Mouse (Mus musculus) CD4-positive, CD25-positive, alpha-beta regulatory T cell, adult 4 months (primary cell): ENCODE data around the gene Snx33. TPM values are rescaled to one million over a fixed set of nuclear protein-coding genes. Genes with fewer than 3 reads are reported as not detected.
A peak's percentile ranks its signal among the peaks of the same experiment; 100 is the strongest.
"Not testable (repeated sequence)": the region's sequence is repeated elsewhere in the genome, so short reads cannot be mapped to it uniquely, and the experiment has no call there.

Source experiments
- ATAC-seq: one replicate; pipeline ENCODE4 v1.8.0; 2017
- polyA plus RNA-seq, 2 experiments: library from polyadenylated mRNA; unstranded; fragments of 100-300 nt; shearing (Covaris generic); gene quantifications; one replicate each; pipeline ENCODE4 v1.2.1; 2017

The Snx33 gene
- 1 to 10 TPM; 3.6 to 4.9 TPM for polyA plus RNA-seq

DNA sequence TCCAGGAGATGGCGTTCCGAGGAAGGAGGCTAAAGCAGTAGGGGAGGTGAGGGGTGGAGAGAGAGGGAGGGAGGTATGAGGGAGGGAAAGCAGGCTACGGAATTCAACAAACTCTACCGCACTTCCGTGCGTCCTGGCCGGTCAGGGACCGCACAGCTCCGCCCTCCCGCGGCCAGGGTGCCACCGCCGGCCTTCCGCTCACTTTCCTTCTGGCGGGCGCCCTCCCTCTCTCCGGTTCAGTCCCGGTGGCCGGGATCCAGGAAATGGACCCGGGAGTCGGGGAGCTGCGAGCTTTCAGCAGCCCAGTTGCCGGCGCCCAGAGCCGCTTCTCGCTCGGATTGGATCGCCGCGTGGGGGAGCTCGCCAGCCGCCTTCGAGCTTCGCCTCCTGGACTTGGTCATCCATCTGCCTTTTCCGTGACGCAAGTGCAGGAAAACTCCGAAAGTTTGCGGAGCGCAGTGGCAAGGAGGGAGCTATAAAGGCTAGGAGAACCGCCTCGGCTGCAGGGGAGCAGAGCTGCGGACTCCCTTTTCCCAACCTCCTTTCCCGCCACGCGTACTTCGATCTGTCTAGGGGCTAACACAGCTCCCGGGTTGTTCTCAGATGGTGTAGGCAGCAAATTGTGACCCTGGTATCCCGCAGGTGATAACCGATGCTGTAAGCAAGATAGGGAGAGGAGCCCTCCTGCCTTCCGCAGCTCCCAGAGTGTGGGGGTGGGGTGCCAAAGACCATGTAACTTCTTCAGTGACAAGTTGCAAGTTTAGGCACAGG is at the start of gene Snx33:
Gene Snx33 (minus strand): TSS at position 331 of the 771 bp plus-strand sequence.
- peak; percentile 78 for ATAC-seq

- peak; percentile 67 for ATAC-seq
Measured at GRCm38 (mm10) chr9:56975199-56975598, 47.0 kb upstream of the Snx33 start.

DNA sequence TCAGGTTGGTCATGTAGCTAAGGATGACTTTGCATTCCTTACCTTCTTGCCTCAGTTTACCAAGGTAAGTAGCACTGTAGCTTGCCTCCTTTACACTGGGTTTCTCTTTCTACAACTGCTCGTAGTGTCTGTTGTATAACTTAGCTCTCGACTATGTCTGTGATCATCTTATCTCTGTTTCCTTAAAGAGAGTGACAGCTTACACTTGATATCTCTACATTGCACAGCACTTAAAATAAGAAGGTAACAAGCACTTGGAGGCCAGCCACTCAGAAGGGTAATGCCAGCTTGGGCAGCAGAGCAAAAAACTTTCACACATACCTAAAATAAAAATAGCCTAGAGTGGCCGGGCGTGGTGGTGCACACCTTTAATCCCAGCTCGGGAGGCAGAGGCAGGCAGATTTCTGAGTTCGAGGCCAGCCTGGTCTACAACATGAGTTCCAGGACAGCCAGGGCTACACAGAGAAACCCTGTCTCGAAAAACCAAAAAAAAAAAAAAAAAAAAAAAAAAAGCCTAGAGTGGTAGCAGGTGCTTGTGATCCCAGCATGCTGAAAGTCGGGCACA is 45.9 kb upstream of the Snx33 start:
- no peak for ATAC-seq

- no peak for ATAC-seq
Measured at GRCm38 (mm10) chr9:56970158-56970557, 42.0 kb upstream of the Snx33 start.

DNA sequence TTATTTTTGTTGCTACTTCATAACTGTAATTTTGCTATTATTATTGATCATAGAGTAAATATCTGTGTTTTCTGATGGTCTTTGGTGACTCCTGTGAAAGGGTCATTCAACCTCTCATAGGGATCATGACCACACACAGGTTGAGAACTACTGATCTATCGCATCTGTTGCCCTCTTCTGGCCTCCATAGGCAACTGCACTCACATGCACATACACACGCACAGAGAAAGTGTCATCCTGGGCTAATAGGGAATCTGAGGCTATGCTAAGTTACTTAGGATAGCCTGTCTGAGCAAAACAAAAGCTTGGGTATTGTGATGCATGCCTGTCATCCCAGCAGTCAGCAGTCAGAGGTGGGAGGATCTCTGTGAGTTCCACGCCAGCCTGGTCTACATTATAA is 33.4 kb upstream of the Snx33 start:
- no peak for ATAC-seq

DNA sequence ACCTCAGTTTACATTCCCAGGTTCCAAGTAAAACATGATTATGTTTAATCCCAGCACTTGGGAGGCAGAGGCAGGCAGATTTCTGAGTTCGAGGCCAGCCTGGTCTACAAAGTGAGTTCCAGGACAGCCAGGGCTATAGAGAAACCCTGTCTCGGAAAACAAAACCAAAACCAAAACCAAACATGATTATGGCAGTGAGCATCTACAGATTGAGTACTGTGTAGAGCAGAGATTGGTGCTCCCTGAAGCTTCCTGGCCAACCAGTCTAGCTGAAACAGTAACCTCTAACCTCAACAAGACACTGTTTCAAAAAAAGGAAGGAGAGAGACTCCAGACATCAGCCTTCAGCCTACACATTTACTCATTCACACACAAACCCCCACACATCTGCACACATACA is 30.5 kb upstream of the Snx33 start:
- ATAC-seq: peak; percentile 63

DNA sequence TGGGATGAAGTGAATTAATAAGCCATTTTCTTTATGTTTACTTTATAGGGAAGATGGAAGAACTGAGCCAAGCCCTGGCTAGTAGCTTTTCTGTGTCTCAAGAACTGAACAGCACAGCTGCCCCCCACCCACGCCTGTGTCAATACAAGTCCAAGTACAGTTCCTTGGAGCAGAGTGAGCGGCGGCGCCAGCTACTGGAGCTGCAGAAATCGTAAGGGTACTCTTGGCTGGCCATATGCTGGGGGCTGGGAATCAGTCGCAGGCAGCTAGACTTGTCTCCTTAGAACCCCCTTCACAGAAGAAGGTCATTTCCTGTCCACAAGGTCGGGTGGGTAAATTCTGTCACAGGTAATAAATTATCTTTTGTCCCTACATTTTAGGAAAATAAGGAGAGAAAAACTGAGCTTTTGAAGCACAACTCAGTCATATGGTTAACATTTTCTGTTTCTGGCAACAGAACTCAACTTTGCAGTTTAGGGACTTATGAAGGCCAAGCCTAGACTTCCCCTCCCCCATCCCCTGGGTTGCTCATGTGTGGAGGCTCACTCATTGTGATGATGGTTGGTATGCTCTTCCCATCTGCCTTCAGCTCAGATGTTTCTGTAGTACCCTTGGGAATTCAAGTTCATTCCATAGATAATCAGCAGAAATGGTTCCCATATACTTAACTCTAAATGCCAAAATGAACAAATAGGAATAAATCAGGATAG is 28.9 kb upstream of the Snx33 start:
- no peak for ATAC-seq

DNA sequence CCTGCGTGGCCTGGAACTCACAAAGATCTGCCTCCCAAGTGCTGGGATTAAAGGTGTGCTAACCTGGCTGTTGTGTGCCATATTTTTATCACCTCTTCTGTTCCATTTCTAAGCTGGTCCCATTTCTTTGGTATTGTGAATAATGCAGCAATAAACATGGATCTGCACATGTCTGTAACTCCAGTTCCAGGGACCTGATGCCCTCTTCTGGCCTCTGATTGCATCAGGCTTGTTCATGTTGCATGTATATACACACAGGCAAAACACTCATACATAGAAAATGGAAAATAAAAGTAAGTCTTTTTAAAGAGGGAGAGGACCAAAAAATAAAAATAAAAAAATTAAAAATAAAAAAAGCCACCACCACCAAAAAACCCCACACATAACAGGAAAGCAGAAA is 25.4 kb upstream of the Snx33 start:
- no peak for ATAC-seq

DNA sequence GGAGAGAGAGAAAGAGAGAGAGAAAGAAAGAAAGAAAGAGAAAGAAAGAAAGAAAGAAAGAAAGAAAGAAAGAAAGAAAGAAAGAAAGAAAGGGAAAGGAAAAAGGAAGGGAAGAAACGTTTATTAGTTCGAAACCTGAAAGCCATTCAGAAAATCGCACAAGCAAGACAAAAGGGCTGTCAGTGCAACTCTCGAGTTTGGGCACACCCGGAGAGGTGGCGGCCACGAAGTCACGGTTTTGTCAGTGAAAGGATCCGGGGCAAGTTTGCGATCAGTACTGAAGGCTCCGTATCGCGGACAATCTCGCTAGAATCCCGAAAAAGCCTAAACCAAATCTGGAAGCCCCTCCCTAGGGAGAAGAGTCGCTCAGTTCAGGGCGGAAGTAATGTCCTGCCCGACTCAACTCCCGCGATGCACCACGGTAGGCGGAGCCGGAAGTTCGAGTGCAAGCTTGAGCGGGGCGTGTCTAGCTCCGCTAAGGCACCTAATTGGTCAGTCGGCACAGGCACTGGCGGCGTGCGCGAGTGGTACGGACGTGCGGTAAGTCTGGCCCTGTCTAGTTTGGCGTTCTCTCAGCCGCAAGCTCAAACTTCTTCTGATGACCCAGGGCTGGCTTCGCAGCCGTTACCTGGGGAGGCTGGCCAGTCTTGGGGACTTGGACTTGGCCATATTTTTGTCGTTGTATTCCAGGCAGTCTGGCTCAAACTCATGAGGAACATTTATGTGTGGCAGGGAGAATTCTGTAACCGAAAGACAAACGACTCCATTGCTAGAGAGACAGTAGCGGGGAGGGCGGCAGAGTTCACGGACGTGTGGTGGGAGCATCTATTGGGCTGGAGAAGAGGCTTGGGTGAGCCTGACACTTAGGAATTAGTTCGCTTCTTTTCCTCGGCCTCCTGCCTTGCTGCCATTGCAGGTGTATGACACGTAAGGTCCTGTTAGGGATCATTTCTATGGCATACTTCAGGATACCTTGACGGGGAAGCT is 22.5 kb upstream of the Snx33 start, which contains the start of gene Snupn:
Gene Snupn (plus strand): TSS at position 465 of the 987 bp plus-strand sequence.
- peak; percentile 99 for ATAC-seq

DNA sequence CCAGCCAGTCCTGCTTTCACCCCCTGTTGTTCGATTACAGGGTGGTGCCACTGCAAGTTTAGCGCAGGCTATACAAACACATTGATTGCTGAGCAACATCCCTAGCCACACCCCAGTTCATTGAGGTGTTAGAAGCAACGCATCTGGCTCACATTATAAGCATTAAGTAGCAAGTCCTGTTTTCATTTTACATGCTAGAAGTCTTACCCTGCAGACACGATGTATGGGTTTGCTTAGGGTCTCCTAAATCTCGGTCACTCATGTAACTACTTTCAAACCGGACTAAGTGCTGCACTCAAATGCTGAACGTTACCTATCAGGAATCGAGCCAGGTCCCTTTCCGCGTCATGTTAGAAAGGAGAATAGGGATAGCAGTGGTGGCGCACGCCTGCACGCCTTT is 21.6 kb upstream of the Snx33 start:
- ATAC-seq: no peak

GRCm38 (mm10) chr9:56948699-56949098 is 20.5 kb upstream of the Snx33 start:
- not testable (repeated sequence) for ATAC-seq

DNA sequence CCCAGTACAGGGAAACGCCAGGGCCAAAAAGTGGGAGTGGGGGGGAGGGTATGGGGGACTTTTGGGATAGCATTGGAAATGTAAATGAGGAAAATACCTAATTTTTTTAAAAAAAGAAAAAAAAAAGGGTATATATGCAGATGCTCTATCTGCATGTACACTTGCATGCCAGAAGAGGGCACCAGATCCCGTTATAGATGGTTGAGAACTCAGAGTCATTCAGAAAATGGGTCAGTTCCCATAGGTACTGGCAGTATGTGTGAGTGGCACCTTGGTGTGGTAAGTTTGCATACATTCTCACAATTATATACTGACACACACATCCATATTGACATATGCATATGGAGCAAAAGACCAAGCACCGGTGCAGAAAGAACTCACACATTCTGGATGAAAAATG is 19.3 kb upstream of the Snx33 start:
- ATAC-seq: peak; percentile 27

- no peak for ATAC-seq
Measured at GRCm38 (mm10) chr9:56938374-56938773, 10.2 kb upstream of the Snx33 start.

GRCm38 (mm10) chr9:56937223-56938160 is 9.3 kb upstream of the Snx33 start, which contains the start of gene Imp3:
TSS of gene Imp3 (plus strand) at chr9:56937475.
- ATAC-seq: peak; percentile 94

DNA sequence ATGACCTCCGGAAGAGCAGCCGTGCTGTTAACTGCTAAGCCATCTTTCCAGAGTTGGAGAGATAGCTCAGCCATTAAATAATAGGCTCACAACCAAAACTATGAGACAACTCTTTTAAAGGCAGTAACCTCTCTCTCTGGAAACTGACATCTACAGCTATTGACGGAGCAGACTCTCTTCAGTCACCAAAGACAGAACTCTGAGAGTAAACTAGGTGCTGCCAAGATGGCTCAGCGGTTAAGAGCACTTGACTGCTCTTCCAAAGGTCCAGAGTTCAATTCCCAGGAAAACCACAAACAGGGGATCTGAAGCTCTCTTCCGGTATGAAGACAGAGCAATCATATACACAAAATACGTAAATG is 8.7 kb upstream of the Snx33 start:
- ATAC-seq: no peak

DNA sequence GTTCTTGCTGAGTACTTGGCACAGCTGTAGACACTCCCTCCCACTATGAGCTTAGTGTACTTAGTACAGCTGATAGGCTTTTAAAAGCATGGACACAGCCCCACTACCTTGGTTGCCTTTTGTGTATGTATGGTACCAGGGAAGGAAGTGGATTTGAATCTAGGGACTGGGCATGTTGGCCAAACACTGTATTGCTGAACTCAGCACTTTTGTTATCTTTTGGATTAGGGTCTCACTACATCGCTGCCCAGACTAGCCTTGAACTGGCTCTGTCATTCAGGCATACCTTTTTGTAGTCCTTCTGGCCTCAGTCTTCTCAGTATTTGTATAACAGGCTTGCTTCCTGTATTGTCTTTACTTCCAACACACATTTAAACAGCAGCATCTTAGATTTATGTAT is 2.4 kb upstream of the Snx33 start:
- ATAC-seq: no peak

DNA sequence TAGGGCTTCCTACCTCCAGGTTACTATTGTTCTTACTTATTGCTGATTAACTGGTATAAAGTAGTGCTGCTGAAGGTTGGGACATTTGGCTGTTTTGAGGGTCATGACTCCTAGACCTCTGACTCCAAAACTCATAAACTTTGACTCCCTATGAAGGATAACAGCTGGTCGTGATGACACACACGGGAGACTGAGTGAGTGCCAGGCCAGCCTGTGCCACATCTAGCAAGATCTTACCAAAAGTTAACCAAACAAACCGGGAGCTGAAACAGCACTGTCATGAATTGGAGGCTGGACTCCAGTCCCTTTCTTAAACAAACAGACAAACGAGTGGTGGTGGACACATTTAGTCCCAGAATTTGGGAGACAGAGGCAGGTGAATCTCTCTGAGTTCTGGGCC is 1.3 kb upstream of the Snx33 start:
- ATAC-seq: no peak

- peak; percentile 32 for ATAC-seq
Measured at GRCm38 (mm10) chr9:56927191-56928012, 769 bp downstream of the Snx33 start.

GRCm38 (mm10) chr9:56926387-56926786 is 1.8 kb downstream of the Snx33 start:
- ATAC-seq: no peak

GRCm38 (mm10) chr9:56926025-56926360 is 2.2 kb downstream of the Snx33 start:
- no peak for ATAC-seq
